Mouse (Mus musculus) hematopoietic stem cell, adult 5-6 weeks (primary cell): ENCODE measurements around the gene Elmsan1. TPM values are rescaled to one million over a fixed set of nuclear protein-coding genes. Genes with fewer than 3 reads are reported as not detected.

Source experiments
- ATAC-seq, 2 experiments: fragments of 125-278 bp in 1 of 2; replicated peaks in 1 of 2; 2 replicates each; pipeline ENCODE4 v1.8.0; 2016 to 2017; ENCODE audit warnings: inconsistent platforms in 2 of 2, mild to moderate bottlenecking in 2 of 2, moderate number of reproducible peaks in 2 of 2, low read depth in 1 of 2, moderate TSS enrichment in 1 of 2; ENCODE audit not compliant: low FRiP score in 2 of 2, poor library complexity in 2 of 2, severe bottlenecking in 2 of 2, insufficient read depth in 1 of 2, low TSS enrichment in 1 of 2
- total RNA-seq: library from RNA; stranded (forward); fragments of 172-1452, 232-1000 nt; gene quantifications from 2 replicates; pipeline ENCODE4 v1.2.3, GENCODE M21; 2017

Gene Elmsan1
- total RNA-seq, 1 experiment from 2014 or later: 19.9 TPM

- ATAC-seq: no peak
Observed at GRCm38 (mm10) chr12:84186536-84186935, 32.1 kb downstream of the Elmsan1 start.

DNA sequence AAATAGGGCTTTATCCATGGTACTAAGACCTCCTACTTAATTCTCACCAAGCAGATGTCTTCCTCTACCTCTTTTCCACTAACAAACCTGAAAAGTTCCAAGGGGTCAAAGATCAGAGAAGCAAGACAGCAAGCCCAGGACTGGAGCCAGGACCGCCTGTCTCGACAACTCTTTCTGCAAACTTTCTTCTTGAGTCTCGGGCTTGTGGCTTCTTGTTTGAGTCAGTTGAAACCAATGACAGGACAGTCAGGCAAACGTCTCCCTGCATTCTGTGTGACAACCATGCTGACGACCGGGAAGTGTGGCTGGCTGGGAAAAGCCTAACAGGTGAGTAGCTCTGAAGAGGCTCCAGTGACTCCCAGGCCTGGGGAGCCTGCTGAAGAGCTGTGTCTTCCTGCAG, 33.1 kb downstream of the Elmsan1 start:
- ATAC-seq: no peak

- no peak for ATAC-seq
Observed at GRCm38 (mm10) chr12:84184979-84185378, 33.7 kb downstream of the Elmsan1 start.

DNA sequence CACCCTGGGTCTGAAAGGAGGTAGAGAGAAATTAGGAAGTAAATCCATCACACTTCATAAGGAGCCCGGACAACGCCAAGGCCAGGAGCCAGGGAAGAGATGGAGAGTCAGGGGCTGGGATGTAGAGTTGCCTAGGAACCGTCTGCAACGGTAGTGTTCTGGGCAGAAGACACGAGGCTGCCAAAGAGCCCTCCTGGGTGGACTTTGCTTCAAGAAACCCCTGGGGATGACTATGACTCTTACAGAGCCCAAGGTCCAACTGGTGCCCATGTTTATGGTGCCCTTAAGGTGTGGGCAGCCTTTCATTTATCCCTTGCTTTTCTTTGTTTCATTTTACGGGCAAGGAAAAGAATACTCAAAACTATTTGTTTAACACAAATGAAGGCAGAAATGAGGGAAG, 36.7 kb downstream of the Elmsan1 start:
- ATAC-seq: no peak

- peak; percentile 69 to 70 for ATAC-seq
Observed at GRCm38 (mm10) chr12:84180701-84181435, 37.8 kb downstream of the Elmsan1 start.

- no peak for ATAC-seq
Observed at GRCm38 (mm10) chr12:84180090-84180489, 38.6 kb downstream of the Elmsan1 start.

- no peak for ATAC-seq
Observed at GRCm38 (mm10) chr12:84178652-84179445, 39.8 kb downstream of the Elmsan1 start.

GRCm38 (mm10) chr12:84178052-84178451, 40.6 kb downstream of the Elmsan1 start:
- no peak for ATAC-seq

DNA sequence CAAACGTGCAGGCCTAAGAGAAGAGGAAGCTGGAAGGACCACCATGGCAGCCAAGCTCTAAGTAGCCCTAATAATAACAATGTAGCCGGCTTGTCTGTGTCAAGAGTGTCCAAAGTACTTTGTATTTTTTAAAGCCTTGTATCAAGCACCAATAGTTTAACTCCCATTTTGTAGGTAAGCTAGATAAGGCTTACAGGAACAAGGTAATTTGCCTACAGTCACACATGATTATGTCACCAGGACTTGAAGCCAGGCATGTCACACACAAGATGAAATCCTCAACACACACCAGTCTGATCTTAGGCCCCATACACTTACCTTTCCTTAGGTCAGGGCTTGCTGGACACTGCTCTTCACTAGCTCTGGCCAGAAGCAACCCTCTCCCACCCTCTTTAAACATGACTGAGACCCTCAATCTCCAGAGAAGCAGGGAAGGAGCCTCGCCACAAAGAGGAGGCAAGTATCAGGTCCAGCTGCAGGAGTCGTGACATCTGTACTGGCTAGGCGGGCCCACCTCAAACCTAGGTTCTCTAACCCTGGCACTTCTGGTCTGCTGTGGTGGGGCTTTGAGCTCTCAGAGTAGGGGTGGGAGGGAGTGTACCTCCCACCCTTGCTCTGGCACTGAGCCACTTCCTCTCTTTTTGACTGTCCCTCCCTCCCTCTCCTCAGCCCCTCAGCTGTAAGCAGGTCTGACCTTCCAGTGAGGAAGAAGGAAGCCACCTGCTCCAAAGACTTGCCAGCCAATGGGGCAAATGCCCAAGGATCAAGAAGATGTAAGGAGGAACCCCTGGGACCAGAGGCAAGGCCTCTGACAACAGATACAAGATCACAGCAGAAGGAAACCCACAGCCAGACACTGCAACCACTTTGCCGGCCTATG, 41.6 kb downstream of the Elmsan1 start:
- ATAC-seq: no peak

DNA sequence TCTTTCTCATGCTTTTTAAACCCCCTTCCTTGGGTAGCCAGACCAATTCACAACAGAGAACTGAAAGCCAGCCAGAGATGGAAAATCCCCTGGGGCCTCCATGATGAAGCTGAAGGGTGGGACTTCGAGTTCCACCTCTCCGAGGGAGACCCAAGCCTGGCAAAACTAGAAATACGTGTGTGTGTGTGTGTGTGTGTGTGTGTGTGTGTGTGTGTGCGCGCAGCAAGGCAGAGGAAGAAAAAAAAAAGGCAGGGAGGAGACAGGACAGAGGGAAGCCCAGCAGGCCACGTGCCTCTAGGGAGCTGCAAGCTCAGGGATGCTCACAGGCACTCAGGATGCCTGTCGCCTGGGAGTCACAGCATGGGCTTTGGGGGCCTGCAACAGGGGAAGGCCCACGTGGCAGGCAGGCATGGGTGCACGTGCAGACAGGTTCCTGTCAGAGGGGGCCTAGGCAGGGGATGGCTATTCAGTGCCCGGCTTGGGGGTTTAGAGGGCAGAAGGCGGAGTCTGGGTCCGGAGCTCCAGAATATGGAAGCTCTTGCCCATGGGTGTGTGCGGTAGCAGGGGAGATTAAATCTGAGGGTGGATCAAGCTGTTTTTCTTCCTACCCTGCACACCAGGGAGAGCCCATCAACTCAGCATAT, 42.4 kb downstream of the Elmsan1 start:
- peak in 1 of 2 experiments; percentile 2; a peak in 1 of 4 replicates for ATAC-seq

GRCm38 (mm10) chr12:84175659-84176061, 43.0 kb downstream of the Elmsan1 start:
- ATAC-seq: peak; percentile 78 to 87

- ATAC-seq: no peak; a peak in 1 of 4 replicates
Observed at GRCm38 (mm10) chr12:84174871-84175270, 43.8 kb downstream of the Elmsan1 start.

- peak; percentile 14 to 20; a peak in 3 of 4 replicates for ATAC-seq
Observed at GRCm38 (mm10) chr12:84174190-84174811, 44.4 kb downstream of the Elmsan1 start.

- no peak for ATAC-seq
Observed at GRCm38 (mm10) chr12:84173309-84173915, 45.3 kb downstream of the Elmsan1 start.

GRCm38 (mm10) chr12:84172862-84173261, 45.8 kb downstream of the Elmsan1 start:
- no peak for ATAC-seq

DNA sequence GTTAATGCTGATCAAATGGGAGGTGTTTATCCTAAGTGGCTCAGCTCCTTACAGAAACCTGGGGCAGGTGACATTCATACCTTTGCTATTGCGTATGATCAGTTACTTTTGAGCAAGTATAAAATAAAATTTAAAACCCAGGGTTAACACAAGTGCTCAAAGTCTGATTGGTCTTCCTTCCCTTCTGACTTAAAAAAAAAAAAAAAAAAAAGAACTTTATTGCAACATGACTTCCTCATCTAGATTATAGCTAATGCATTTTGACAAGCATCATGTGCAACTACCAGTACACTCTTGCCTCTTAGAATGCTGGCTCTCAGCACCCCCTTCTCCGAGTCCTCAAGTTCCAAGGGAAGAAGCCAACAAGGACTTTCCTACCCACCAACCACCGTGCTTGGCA, 46.5 kb downstream of the Elmsan1 start:
- ATAC-seq: no peak
